Mouse (Mus musculus) limb, embryonic 14.5 days (tissue): ENCODE data around the gene Fam172a. TPM values are rescaled to one million over a fixed set of nuclear protein-coding genes. Genes with fewer than 3 reads are reported as not detected.

Experiments
- ATAC-seq: fragments of 200-750 bp; cut with Nextera tagmentation; 2 replicates; pipeline ENCODE4 v1.8.0; 2017; ENCODE audit warnings: low read depth, moderate number of reproducible peaks, moderate TSS enrichment; ENCODE audit not compliant: low FRiP score
- DNase-seq: peaks from one replicate; pipeline ENCODE4 v3.0.0-alpha.2; 2015; ENCODE audit warnings: low spot score
- H3K27ac ChIP-seq: fragments of 300-500 bp; sonication (generic); replicated peaks from 2 replicates; pipeline ENCODE4 v1.5.1; 2014; ENCODE audit warnings: low read depth, mild to moderate bottlenecking, low read length, moderate library complexity, mixed read lengths
- H3K27me3 ChIP-seq: fragments of 300-500 bp; sonication (generic); 2 replicates; pipeline ENCODE4 v1.6.1; 2014; ENCODE audit warnings: low read length, mixed read lengths; ENCODE audit not compliant: control insufficient read depth, insufficient read depth
- H3K36me3 ChIP-seq: fragments of 300-500 bp; sonication (generic); 2 replicates; pipeline ENCODE4 v1.6.1; 2014; ENCODE audit warnings: mild to moderate bottlenecking, low read length, moderate library complexity, mixed read lengths; ENCODE audit not compliant: control insufficient read depth, insufficient read depth
- H3K4me1 ChIP-seq: fragments of 300-500 bp; sonication (generic); 2 replicates; pipeline ENCODE4 v1.6.1; 2014; ENCODE audit warnings: antibody characterized with exemption, low read length, mixed read lengths; ENCODE audit not compliant: control insufficient read depth, insufficient read depth
- H3K4me2 ChIP-seq: fragments of 300-500 bp; sonication (generic); replicated peaks from 2 replicates; pipeline ENCODE4 v1.6.1; 2014; ENCODE audit warnings: low read depth, mild to moderate bottlenecking, low read length, moderate library complexity; ENCODE audit not compliant: severe bottlenecking
- H3K4me3 ChIP-seq: fragments of 300-500 bp; sonication (generic); replicated peaks from 2 replicates; pipeline ENCODE4 v1.5.1; 2014; ENCODE audit warnings: low read length
- H3K9ac ChIP-seq: fragments of 300-500 bp; sonication (generic); 2 replicates; pipeline ENCODE4 v1.6.1; 2014; ENCODE audit warnings: mild to moderate bottlenecking, low read depth, low read length, moderate library complexity; ENCODE audit not compliant: severe bottlenecking
- H3K9me3 ChIP-seq: fragments of 300-500 bp; sonication (generic); 2 replicates; pipeline ENCODE4 v1.6.1; 2016; ENCODE audit warnings: low read length; ENCODE audit not compliant: control insufficient read depth
- POLR2A ChIP-seq: fragments of 200-500 bp; IDR thresholded peaks from 2 replicates; pipeline ENCODE4 v1.8.0; 2012; ENCODE audit warnings: inconsistent platforms, mild to moderate bottlenecking, moderate library complexity, borderline replicate concordance; ENCODE audit not compliant: insufficient read depth, insufficient read length; ENCODE audit errors: extremely low read depth
- WGBS: fragments of 180-500 bp; shearing (Covaris S2); extraction: QIAGEN DNeasy Blood & Tissue Kit; methylation state at CpG from one replicate; pipeline ENCODE4 v1.1.7; 2014; 5-methylcytosine and 5-hydroxymethylcytosine counted together
- polyA plus RNA-seq, 2 experiments: library from polyadenylated mRNA; depleted of rRNA in 1 of 2; stranded (reverse) in 1 of 2; unstranded in 1 of 2; fragments of >200 nt; fragmentation: Nextera tagmentation in 1 of 2; extraction: Ambion mirVana in 1 of 2; gene quantifications; 2 replicates each; pipeline versions ENCODE4 v1.2.1 to v1.2.3; 2012 to 2014

The Fam172a gene
- polyA plus RNA-seq, 2 experiments, result 11.5 to 32.2 TPM

DNA sequence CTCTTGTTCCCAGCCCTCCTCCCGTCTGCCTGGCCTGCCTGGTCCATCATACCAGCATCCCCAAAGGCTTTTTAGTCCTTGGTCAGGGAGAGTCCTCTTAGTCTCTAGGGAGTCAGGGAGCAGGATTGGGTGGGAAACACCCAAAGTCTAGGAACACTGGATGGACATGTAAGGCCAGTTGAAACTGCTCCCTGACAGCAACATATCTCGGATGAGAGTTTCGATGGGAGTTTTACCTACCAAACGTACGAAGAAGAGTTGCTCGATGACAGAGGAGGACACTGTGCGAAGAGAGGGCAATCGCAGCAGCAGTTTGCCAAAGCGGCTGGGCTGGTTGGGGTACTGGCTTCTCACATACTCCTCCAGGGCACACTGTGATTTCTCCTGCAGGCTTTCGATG is 487.8 kb downstream of the Fam172a start:
- ATAC-seq, result no peak
- no peak for TF ChIP-seq POLR2A
- Histone ChIP-seq H3K36me3 (no peaks in the 10 kb centered on the region), H3K4me3 (no peak overlapping the region), H3K27me3 (peaks cover 96% of the 10 kb centered on the region), H3K4me2 (no peak overlapping the region), H3K9me3 (no peaks in the 10 kb centered on the region), H3K27ac (no peak overlapping the region), H3K9ac (no peak overlapping the region), H3K4me1 (no peaks in the 10 kb centered on the region)
- 32% methylated on average over 10 of the region's 10 CpGs for WGBS
- no peak for DNase-seq

GRCm38 (mm10) chr13:78193211-78193610 is 491.4 kb downstream of the Fam172a start:
- Histone ChIP-seq H3K36me3 (no peaks in the 10 kb centered on the region), H3K4me1 (peaks cover 7% of the 10 kb centered on the region; the same call in 1 of the 2 replicates), H3K9ac (no peak overlapping the region), H3K9me3 (no peaks in the 10 kb centered on the region), H3K4me3 (no peak overlapping the region), H3K27me3 (peaks cover 92% of the 10 kb centered on the region), H3K4me2 (no peak overlapping the region), H3K27ac (no peak overlapping the region)
- no peak for TF ChIP-seq POLR2A
- ATAC-seq (no peak), DNase-seq (no peak)
- WGBS, result 39% methylated on average over 4 of the region's 4 CpGs

- TF ChIP-seq POLR2A, result no peak
- Histone ChIP-seq H3K27me3 (peaks cover 86% of the 10 kb centered on the region), H3K36me3 (no peaks in the 10 kb centered on the region), H3K4me1 (peaks cover 7% of the 10 kb centered on the region; the same call in 1 of the 2 replicates), H3K27ac (no peak overlapping the region), H3K4me2 (peak overlapping the region; percentile 47), H3K9ac (no peak overlapping the region), H3K9me3 (no peaks in the 10 kb centered on the region), H3K4me3 (peak overlapping the region; percentile 32)
- WGBS, result 12% methylated on average over 22 of the region's 26 CpGs
- DNase-seq (no peak), ATAC-seq (no peak)
Measured at GRCm38 (mm10) chr13:78194135-78194849, 492.5 kb downstream of the Fam172a start.

DNA sequence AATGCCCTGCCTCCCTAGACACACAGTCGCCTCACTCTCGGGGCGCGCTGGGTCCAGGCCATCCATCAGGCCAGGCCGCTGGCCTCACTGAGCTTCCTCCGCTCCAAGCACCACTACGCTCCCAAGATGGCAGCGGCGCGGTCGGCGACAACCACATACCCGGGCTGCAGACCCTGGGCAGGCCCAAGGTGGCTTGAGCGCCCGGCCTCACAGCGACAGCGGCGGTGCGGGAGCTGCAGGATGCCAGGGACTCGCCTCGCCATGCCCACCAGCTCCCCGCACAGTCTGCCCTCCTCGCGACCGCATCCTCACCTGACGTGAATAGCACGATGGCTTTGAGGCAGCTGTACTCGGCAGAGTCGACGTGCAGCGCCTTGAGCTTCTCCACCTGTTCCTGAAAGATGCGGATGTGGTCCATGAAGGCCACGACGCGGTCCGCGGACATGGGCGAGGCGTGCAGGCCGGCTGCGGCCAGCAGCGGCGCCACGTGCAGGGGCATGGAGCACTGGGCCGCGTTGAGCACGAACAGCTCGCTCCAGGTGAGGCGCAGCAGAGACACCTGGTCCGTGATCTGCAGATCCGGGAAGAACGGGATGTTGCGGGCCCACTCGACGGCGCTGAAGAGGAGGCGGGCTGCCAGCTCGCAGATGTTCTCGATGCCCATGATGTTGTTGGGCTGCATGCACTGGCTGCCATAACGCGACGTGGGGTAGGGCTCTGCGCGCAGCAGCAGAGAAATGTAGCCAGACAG is 493.2 kb downstream of the Fam172a start:
- no peak for DNase-seq
- Histone ChIP-seq H3K4me3 (peak overlapping the region; percentile 32), H3K4me2 (peak overlapping the region; percentile 47), H3K36me3 (no peaks in the 10 kb centered on the region), H3K27ac (no peak overlapping the region), H3K9me3 (no peaks in the 10 kb centered on the region), H3K4me1 (peaks cover 7% of the 10 kb centered on the region; the same call in 1 of the 2 replicates), H3K27me3 (peaks cover 82% of the 10 kb centered on the region), H3K9ac (no peak overlapping the region)
- TF ChIP-seq POLR2A, result no peak
- 3% methylated on average over 56 of the region's 64 CpGs for WGBS
- no peak for ATAC-seq

DNA sequence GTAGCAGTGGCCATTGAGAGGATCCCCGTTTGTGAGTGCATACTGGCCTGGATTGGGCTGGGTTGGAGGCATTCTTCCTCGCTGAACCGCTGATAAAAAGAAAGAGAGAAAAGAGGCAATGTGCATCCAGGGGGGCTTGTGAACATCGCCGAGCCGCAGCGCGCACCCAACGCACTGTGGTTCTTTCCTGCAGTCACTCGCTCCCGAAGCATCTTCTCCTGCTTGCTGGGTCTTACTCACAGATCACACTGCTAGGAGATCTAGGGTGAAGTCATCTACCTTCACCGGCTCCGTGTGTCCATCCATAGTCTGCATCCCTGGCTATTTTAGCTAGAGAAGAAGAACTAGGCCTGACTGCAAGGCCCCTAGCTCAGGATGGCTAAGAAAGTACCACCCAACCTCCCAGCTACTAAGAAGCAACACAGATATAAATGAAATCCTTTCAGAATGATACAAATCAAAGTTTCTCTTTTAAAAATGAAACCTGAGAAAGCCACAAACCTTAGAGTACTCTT is 493.8 kb downstream of the Fam172a start:
- H3K9ac ChIP-seq, result no peak overlapping the region
- H3K4me3 ChIP-seq, result peak overlapping the region; percentile 32
- H3K27me3 ChIP-seq, result peaks cover 80% of the 10 kb centered on the region
- DNase-seq (no peak), ATAC-seq (no peak)
- H3K9me3 ChIP-seq, result no peaks in the 10 kb centered on the region
- no peak for TF ChIP-seq POLR2A
- no peaks in the 10 kb centered on the region for H3K36me3 ChIP-seq
- peaks cover 7% of the 10 kb centered on the region; the same call in 1 of the 2 replicates for H3K4me1 ChIP-seq
- H3K27ac ChIP-seq, result no peak overlapping the region
- 13% methylated on average over 11 of the region's 13 CpGs for WGBS
- H3K4me2 ChIP-seq, result peak overlapping the region; percentile 47
